Mouse (Mus musculus) liver, embryonic 14.5 days (tissue): ENCODE results near the gene Arap1.
A peak's percentile ranks its signal among the peaks of the same experiment; 100 is the strongest.

Source experiments
- CTCF ChIP-seq: IDR thresholded peaks from 2 replicates; pipeline ENCODE4 v1.5.1; 2016; ENCODE audit warnings: antibody characterized with exemption, low read depth, control low read depth
- EP300 ChIP-seq: IDR thresholded peaks from 2 replicates; pipeline ENCODE4 v1.6.1; 2016; ENCODE audit warnings: antibody characterized with exemption, low read depth

GRCm38 (mm10) chr7:101412796-101413195 is 64.9 kb downstream of the Arap1 start:
- TF ChIP-seq EP300: no peak
- peak; percentile 100 for TF ChIP-seq CTCF
